Mouse (Mus musculus) lung, postnatal 25 days (tissue): Measurements from ENCODE around the gene Wwc2.
A peak's percentile ranks its signal among the peaks of the same experiment; 100 is the strongest.

Source experiments
- DNase-seq: peaks from one replicate; pipeline ENCODE4 v3.0.0; 2022; ENCODE audit warnings: low spot score

The Wwc2 gene

DNA sequence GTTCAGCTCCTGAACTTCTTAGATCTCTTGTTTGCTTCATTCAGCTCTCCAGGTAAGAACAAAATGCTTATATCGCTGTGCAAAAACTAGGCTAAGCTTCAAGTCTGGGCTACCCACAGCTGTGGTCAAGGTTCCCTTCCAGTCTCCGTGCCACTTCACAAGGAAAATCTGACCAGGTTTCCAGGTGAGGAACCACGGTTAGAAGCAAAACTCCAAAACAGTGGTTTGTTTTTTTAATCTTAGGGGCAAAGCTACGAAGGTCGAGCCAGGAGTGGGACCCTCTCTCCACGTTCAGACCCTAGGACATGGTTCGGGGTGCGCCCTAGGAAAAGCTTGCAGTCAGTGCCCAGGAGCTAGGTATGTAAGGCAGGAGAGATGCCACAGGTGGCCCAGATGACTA is 1.5 kb downstream of the Wwc2 start:
- no peak for DNase-seq

DNA sequence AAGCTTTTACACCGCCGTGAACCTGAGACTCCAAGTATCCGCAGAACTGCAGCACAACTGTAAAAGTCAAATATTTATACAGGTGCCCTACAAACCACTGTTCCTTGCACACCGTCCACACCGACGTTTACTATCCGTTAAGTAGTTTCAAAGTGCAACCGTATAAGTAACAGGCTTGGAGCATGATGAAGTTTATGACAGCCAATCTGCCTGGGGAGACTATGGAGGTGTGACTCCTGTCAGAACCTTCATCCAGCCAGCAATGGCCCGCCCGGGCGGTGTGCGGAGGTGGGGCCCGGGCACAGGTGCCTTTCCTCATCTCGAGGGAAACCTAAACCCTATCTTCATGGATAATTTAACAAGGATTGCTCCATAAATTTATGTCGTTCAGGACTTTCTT is 2.6 kb downstream of the Wwc2 start:
- no peak for DNase-seq

DNA sequence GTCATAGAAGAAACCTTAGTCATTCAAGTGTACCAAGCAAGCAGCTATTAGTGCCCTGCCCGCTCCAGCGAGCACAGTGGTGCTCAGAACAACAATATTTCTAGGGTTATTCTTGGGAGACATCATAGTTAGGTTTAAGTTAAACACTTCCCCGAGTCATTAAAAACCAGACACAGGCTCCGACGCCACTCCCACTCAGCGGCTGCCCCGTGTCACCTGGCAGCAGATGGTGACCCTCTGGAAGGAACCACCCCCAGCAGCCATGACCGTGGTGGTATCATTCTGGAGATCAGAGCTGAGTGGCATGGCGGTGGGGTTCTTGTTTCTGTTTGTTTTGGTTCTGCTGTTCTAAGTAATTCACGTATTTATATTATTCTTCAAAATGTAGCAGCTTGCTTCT is 5.1 kb downstream of the Wwc2 start:
- DNase-seq: no peak

DNA sequence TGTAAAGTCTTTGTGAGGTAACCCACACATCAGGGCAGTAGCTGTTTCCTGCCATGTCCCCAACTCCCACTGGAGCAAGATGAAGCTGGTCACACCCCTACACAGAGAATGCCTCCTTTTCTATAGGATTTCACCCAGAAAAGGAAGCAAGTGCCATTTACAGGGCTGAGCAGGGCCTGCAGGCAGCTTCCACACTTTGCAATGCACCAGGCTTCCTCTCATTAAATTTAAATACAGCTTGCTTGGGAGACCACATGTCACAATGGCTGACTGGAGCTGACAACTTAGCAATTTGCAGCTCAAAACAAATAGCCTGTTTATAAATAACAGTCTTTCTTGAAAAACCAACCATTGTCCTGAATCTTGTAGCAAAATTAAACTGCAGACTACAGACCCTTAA is 5.5 kb downstream of the Wwc2 start:
- DNase-seq: no peak

- DNase-seq: no peak
These were observed 9.6 kb downstream of the Wwc2 start for GRCm38 (mm10) chr8:47981075-47981474.

DNA sequence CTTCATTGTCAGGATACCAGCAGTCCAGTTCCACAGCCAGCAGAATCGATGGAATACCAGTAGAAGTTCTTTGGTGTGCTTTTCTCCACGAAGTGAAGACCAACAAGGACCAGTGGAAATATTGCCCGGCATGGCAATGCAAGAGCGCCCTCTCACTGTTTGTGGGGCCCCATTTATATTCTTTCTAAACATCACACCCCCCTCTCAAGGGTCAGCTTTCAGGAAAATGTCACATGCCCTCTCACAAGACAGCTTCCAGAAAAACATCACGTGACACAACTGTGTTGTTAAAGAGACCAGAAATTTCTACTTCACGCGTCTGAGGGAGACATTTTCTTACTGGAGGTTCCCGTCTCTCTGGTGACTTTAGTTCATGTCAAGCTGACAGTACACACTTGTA is 10.8 kb downstream of the Wwc2 start:
- no peak for DNase-seq

DNA sequence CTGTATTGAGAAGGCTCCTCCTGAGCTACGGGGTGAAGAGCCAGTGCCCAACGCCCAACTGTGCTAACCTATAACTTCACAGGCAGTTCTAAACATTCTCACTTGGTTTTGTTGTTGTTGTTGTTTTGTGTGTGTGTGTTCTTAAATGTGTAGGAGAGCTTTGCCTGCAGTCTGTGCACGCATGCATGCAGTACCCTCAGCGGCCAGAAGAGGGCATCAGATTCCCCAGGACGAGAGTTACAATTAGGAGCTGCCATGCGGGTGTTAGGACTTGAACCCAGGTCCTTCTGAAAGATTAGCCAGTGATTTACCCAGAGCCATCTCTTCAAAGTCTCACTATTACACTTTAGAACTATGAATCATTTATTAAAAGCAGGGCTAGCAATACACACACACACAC is 12.0 kb downstream of the Wwc2 start:
- no peak for DNase-seq

GRCm38 (mm10) chr8:47974963-47975314 is 15.8 kb downstream of the Wwc2 start:
- DNase-seq: no peak

DNA sequence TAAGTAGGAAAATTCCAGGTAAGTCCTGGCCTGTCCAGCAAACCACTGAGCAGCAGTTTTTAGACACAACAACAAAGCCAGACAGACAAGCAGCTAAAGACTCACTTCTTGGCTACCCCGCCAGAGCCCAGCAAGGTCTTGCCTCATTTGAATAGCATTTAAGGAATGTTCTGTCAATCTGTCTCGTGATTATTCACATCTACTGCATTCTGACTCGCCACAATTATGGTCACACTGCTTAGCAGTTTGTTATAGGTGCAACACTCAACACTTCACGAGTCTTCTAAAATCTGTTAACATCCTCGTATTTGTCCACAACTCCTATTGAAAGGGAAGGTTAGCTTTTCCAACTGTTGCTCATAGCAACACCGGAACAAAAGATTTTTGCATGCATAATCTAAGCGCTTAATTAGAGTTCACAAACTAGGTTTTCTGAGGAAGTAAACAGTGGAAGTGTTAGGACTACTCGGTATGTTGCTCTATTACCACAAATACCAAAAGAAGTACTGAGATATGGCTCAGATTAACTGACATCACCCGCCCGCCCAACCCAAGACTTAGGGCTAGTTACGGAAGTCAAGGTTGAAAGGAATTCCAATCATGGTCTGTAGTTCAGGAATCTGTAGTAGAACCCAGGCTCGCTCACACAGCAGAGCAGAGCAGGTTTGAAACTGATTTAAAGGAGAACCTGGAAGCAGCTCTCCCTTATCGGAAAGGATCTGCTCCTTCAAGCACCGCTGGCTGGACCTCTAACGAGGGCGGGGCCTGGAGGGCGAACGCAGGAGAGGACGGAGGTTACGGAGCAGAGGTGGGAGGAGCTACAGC is 16.4 kb downstream of the Wwc2 start:
- peak; percentile 78 for DNase-seq

- DNase-seq: no peak
These were observed 19.6 kb downstream of the Wwc2 start for GRCm38 (mm10) chr8:47971121-47971520.

DNA sequence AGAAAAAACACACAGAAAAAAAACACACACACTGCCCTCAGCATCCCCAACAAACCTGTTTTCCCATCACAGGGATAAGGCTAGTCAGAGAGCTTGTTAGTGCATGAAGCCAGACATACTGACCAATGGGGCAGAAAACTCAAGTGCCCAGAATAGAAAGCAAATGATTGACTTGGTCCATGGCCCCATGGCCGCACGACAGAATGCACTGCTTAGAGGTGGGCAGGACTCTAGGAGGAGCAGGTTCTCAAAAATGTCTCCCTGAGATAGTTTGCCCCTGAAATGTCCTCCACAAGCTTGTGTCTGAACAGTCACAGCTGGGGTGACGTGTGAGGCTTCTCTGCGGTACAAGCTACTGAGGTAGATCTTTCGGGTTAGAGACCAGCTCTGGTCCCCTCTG is 20.1 kb downstream of the Wwc2 start:
- no peak for DNase-seq

- DNase-seq: no peak
These were observed 23.4 kb downstream of the Wwc2 start for GRCm38 (mm10) chr8:47967045-47967920.

DNA sequence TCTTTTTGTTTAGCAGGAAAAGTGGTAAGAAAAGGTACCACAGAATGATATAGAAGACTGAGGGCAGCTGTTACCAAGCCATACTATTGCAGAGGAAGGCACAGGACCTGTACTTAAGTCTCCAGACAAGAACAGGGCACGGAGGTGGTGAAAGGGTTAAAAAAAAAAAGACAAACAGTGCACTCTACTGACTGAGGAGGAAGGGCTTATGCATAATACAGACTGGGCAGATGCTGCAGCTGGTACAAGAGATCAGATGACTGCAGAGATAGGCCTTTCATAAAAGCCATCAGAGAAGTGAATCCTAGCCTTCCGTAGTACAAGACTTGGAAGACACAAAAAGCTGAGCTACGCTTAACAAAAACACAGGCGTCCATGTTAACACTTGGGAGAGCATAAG is 28.2 kb downstream of the Wwc2 start:
- no peak for DNase-seq

GRCm38 (mm10) chr8:47962005-47962404 is 28.7 kb downstream of the Wwc2 start:
- peak; percentile 57 for DNase-seq

DNA sequence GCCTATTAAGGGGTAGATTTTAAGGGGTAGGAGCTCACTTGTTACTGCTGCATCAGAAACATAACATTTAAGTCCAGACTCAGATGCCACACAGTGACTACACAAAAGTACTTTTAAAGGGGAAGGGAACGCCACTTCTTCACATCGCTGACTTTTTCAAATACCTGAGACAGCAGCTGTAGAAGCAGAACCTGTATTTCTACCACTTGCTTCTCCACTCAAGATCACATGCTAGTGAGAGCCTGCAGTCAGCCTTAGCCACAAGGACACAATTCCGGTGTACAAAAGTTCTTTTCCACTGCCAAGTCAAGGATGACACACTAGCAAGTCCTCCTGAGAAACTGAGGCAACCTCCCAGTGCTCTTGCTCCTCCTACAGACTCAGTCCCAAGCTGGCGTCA is 33.2 kb downstream of the Wwc2 start:
- peak; percentile 37 for DNase-seq

DNA sequence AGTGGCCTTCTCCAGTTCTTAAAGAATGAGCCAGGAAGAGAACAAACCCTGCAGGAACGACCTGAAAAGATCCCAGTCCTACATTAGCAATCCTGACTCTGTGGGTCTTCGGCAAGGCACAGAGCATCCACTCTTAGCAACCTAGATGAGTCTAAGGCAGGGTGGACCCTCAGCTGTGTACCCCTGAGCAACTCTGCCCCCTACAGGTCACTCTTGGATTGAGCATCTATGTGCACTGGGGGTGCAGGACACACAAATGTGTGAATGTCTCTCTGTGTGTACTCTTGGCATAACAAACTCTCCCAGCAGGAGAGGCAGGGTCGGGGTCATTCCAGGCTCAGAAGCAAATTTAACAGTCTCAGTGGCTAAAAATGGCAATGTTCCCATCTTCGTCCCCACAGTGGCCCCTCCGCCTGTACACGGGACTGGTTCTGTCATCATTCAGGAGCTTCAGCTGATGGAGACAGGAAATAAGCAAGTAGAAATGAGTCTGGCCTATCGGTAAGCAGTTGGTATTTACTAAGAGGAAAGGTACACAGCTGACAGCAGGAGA is 39.3 kb downstream of the Wwc2 start:
- DNase-seq: no peak

- DNase-seq: no peak
These were observed 41.9 kb downstream of the Wwc2 start for GRCm38 (mm10) chr8:47948836-47949235.

- DNase-seq: no peak
These were observed 42.8 kb downstream of the Wwc2 start for GRCm38 (mm10) chr8:47947672-47948618.

DNA sequence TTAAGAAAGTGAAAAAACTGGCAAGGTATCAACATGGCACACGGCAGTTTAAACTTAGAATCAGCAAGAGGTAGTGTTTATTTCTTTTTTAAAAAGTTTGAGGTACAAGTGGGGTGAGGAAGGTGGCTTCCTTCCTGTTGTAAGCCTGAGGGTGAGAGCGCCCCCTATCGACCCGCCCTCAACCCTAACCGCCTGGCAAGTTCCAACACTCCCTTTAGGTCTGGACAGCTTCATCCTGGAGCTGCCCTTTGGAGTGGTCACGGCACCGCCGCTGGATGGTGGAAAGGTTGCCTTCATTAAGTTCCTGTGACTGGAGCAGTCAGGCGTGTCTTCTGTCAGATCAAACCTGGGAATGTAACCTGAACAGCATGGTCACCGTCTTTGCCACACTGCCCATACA is 47.7 kb downstream of the Wwc2 start:
- DNase-seq: no peak

GRCm38 (mm10) chr8:47941028-47941427 is 49.7 kb downstream of the Wwc2 start:
- DNase-seq: no peak

DNA sequence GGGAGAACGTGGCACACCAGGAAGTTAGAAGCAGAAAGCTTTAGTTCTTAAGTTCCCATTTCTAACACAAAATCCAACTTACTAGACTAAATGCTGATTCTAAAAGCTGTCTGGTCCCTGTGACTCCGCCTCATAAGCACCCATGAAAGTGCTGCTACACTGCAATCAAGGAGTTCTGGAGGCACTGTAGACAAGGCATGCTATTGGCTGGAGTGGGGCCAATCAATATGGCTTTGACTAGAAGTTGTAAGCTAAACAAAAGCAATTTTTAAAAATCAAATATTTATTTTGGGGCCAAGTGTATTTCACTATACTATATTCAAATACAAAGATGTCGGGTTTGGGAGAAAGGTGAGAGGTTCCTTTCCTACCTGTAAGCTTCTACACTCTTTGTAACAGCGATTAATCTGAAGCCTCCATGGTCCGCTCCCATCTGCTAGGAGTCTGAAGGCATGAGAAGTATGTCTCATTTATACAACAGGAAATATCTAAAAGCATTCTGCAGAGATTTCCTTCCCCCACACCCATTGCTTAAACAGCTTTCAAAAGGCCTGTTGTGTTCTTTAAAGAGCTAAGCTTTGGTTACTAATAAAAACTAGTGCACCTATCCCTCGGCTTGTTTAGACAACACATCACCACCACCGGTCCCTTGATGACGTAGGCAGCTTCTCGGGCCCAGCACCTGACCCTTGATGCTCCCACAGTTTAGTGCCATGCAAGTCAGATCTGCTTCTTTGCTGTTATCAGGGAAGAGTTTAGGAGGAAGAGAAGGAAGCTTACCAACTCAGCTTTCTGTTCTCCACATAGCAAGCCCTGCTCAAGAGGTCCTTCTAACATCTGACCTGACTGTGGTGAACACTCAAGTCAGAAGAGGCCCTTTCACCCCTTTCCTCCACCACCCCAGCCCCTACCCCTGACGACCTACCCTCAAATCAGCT is 50.5 kb downstream of the Wwc2 start:
- DNase-seq: peak; percentile 41
